Mouse (Mus musculus) lung, postnatal 0 days (tissue): ENCODE results near the gene Hist1h2ab.
A peak's percentile ranks its signal among the peaks of the same experiment; 100 is the strongest.

Experiments used
- CTCF ChIP-seq: IDR thresholded peaks from 2 replicates; pipeline ENCODE4 v1.5.1; 2016; ENCODE audit warnings: antibody characterized with exemption, mild to moderate bottlenecking
- EP300 ChIP-seq: IDR thresholded peaks from 2 replicates; pipeline ENCODE4 v1.6.1; 2016; ENCODE audit warnings: antibody characterized with exemption, mild to moderate bottlenecking, control low read depth

GRCm38 (mm10) chr13:23750839-23751477, at the start of gene Hist1h2ab:
- TF ChIP-seq CTCF = 0 out of 2 replicates have a peak, but pooled peaks have one; percentile 16
- TF ChIP-seq EP300 = peak; percentile 64
